Mouse (Mus musculus): ENCODE measurements around the gene Tpgs1. TPM values are rescaled to one million over a fixed set of nuclear protein-coding genes. Genes with fewer than 3 reads are reported as not detected.

Gene Tpgs1
- polyA plus RNA-seq, 1 experiment: 60.3 TPM

GRCm38 (mm10) chr10:79684770-79685600 is 15.8 kb downstream of the Tpgs1 start:
- no peaks in the 10 kb centered on the region for H3K36me3 ChIP-seq (ENCODE audit: control insufficient read depth, insufficient read depth, low read length)
- WGBS: 90% methylated on average over 25 of the region's 25 CpGs
- no peak overlapping the region for H3K4me3 ChIP-seq (ENCODE audit: insufficient read depth, low read depth, low read length)
- no peaks in the 10 kb centered on the region for H3K27me3 ChIP-seq (replicated peaks; ENCODE audit: control insufficient read depth, insufficient read depth, low read length)
- H3K27ac ChIP-seq (ENCODE audit: insufficient read depth, low read depth, low read length): no peak overlapping the region
- no peak for TF ChIP-seq CTCF (conservative IDR thresholded peaks at IDR 0.05; ENCODE audit: insufficient read depth, insufficient read length, low read depth, low read length)
- DNase-seq: no peak
- H3K4me1 ChIP-seq (ENCODE audit: control insufficient read depth, insufficient read depth, low read length): peaks cover 10% of the 10 kb centered on the region; the same call in 1 of the 2 replicates

- Histone ChIP-seq H3K4me1 (ENCODE audit: control insufficient read depth, insufficient read depth, low read length) (peaks cover 10% of the 10 kb centered on the region; the same call in 1 of the 2 replicates), H3K27ac (ENCODE audit: insufficient read depth, low read depth, low read length) (no peak overlapping the region), H3K36me3 (ENCODE audit: control insufficient read depth, insufficient read depth, low read length) (no peaks in the 10 kb centered on the region), H3K4me3 (ENCODE audit: insufficient read depth, low read depth, low read length) (no peak overlapping the region), H3K27me3 (replicated peaks; ENCODE audit: control insufficient read depth, insufficient read depth, low read length) (no peaks in the 10 kb centered on the region)
- DNase-seq: no peak
- WGBS: 91% methylated on average over 2 of the region's 2 CpGs
- TF ChIP-seq POLR2A (IDR thresholded peaks at IDR 0.05; ENCODE audit: low read depth, low read length) (no peak), CTCF (conservative IDR thresholded peaks at IDR 0.05; ENCODE audit: insufficient read depth, insufficient read length, low read depth, low read length) (no peak)
Observed at GRCm38 (mm10) chr10:79686219-79686618, 17.1 kb downstream of the Tpgs1 start.

- Histone ChIP-seq H3K4me3 (ENCODE audit: insufficient read depth, low read depth, low read length) (no peak overlapping the region), H3K27ac (ENCODE audit: insufficient read depth, low read depth, low read length) (no peak overlapping the region), H3K36me3 (ENCODE audit: control insufficient read depth, insufficient read depth, low read length) (no peaks in the 10 kb centered on the region), H3K4me1 (ENCODE audit: control insufficient read depth, insufficient read depth, low read length) (peaks cover 10% of the 10 kb centered on the region; the same call in 1 of the 2 replicates), H3K27me3 (replicated peaks; ENCODE audit: control insufficient read depth, insufficient read depth, low read length) (no peaks in the 10 kb centered on the region)
- DNase-seq: no peak
- TF ChIP-seq POLR2A (IDR thresholded peaks at IDR 0.05; ENCODE audit: low read depth, low read length): no peak
- TF ChIP-seq CTCF (conservative IDR thresholded peaks at IDR 0.05; ENCODE audit: insufficient read depth, insufficient read length, low read depth, low read length): no peak
- 84% methylated on average over 1 of the region's 1 CpGs for WGBS
Observed at GRCm38 (mm10) chr10:79686691-79687090, 17.5 kb downstream of the Tpgs1 start.

- TF ChIP-seq POLR2A (IDR thresholded peaks at IDR 0.05; ENCODE audit: low read depth, low read length) (no peak), CTCF (conservative IDR thresholded peaks at IDR 0.05; ENCODE audit: insufficient read depth, insufficient read length, low read depth, low read length) (no peak)
- no peak overlapping the region for H3K4me3 ChIP-seq (ENCODE audit: insufficient read depth, low read depth, low read length)
- H3K27me3 ChIP-seq (replicated peaks; ENCODE audit: control insufficient read depth, insufficient read depth, low read length): no peaks in the 10 kb centered on the region
- no peak overlapping the region for H3K27ac ChIP-seq (ENCODE audit: insufficient read depth, low read depth, low read length)
- H3K36me3 ChIP-seq (ENCODE audit: control insufficient read depth, insufficient read depth, low read length): no peaks in the 10 kb centered on the region
- no peak for DNase-seq
- H3K4me1 ChIP-seq (ENCODE audit: control insufficient read depth, insufficient read depth, low read length): peaks cover 10% of the 10 kb centered on the region; the same call in 1 of the 2 replicates
- WGBS: 92% methylated on average over 6 of the region's 6 CpGs
Observed at GRCm38 (mm10) chr10:79687513-79687912, 18.3 kb downstream of the Tpgs1 start.

- Histone ChIP-seq H3K27ac (ENCODE audit: insufficient read depth, low read depth, low read length) (no peak within 1 kb of the TSS), H3K36me3 (ENCODE audit: control insufficient read depth, insufficient read depth, low read length) (no peaks in the 10 kb centered on the region), H3K27me3 (replicated peaks; ENCODE audit: control insufficient read depth, insufficient read depth, low read length) (no peaks in the 10 kb centered on the region), H3K4me1 (ENCODE audit: control insufficient read depth, insufficient read depth, low read length) (peaks cover 3% of the 10 kb centered on the region; the same call in 1 of the 2 replicates), H3K4me3 (ENCODE audit: insufficient read depth, low read depth, low read length) (no peak within 1 kb of the TSS)
- 79% methylated on average over 4 of the region's 4 CpGs for WGBS
- no peak for DNase-seq
- no peak for TF ChIP-seq POLR2A (IDR thresholded peaks at IDR 0.05; ENCODE audit: low read depth, low read length)
- no peak for TF ChIP-seq CTCF (conservative IDR thresholded peaks at IDR 0.05; ENCODE audit: insufficient read depth, insufficient read length, low read depth, low read length)
Observed at GRCm38 (mm10) chr10:79688720-79689119, 19.6 kb downstream of the Tpgs1 start, which contains the start of gene Gzmm. Gene Gzmm (plus strand): TSS chr10:79689020.

GRCm38 (mm10) chr10:79689178-79689577 is 20.0 kb downstream of the Tpgs1 start:
- Histone ChIP-seq H3K27me3 (replicated peaks; ENCODE audit: control insufficient read depth, insufficient read depth, low read length) (no peaks in the 10 kb centered on the region), H3K36me3 (ENCODE audit: control insufficient read depth, insufficient read depth, low read length) (no peaks in the 10 kb centered on the region), H3K4me3 (ENCODE audit: insufficient read depth, low read depth, low read length) (no peak overlapping the region), H3K4me1 (ENCODE audit: control insufficient read depth, insufficient read depth, low read length) (no peaks in the 10 kb centered on the region), H3K27ac (ENCODE audit: insufficient read depth, low read depth, low read length) (no peak overlapping the region)
- TF ChIP-seq POLR2A (IDR thresholded peaks at IDR 0.05; ENCODE audit: low read depth, low read length): no peak
- TF ChIP-seq CTCF (conservative IDR thresholded peaks at IDR 0.05; ENCODE audit: insufficient read depth, insufficient read length, low read depth, low read length): no peak
- DNase-seq: no peak
- WGBS: 88% methylated on average over 3 of the region's 3 CpGs

GRCm38 (mm10) chr10:79691986-79692548 is 22.9 kb downstream of the Tpgs1 start:
- no peak overlapping the region for H3K27ac ChIP-seq (ENCODE audit: insufficient read depth, low read depth, low read length)
- no peak overlapping the region for H3K4me3 ChIP-seq (ENCODE audit: insufficient read depth, low read depth, low read length)
- TF ChIP-seq POLR2A (IDR thresholded peaks at IDR 0.05; ENCODE audit: low read depth, low read length) (no peak), CTCF (conservative IDR thresholded peaks at IDR 0.05; ENCODE audit: insufficient read depth, insufficient read length, low read depth, low read length) (no peak)
- H3K27me3 ChIP-seq (replicated peaks; ENCODE audit: control insufficient read depth, insufficient read depth, low read length): no peaks in the 10 kb centered on the region
- H3K36me3 ChIP-seq (ENCODE audit: control insufficient read depth, insufficient read depth, low read length): no peaks in the 10 kb centered on the region
- 98% methylated on average over 2 of the region's 2 CpGs for WGBS
- DNase-seq: no peak
- no peaks in the 10 kb centered on the region for H3K4me1 ChIP-seq (ENCODE audit: control insufficient read depth, insufficient read depth, low read length)

Data from kidney, adult 2 months (tissue).